Mouse (Mus musculus) kidney, postnatal 0 days (tissue): Measurements from ENCODE around the gene Cstf1. TPM values are rescaled to one million over a fixed set of nuclear protein-coding genes. Genes with fewer than 3 reads are reported as not detected.

ENCODE experiments used
- ATAC-seq: fragments of 200-750 bp; cut with Nextera tagmentation; replicated peaks from 2 replicates; pipeline ENCODE4 v1.8.0; 2017; ENCODE audit warnings: low read depth, moderate number of reproducible peaks, moderate TSS enrichment, moderate library complexity; ENCODE audit not compliant: low FRiP score
- DNase-seq: peaks from one replicate; pipeline ENCODE4 v3.0.0-alpha.2; 2016; ENCODE audit warnings: low spot score
- H3K27ac ChIP-seq: fragments of 300-500 bp; sonication (generic); 2 replicates; pipeline ENCODE4 v1.5.1; 2014; ENCODE audit warnings: mild to moderate bottlenecking
- H3K27me3 ChIP-seq: fragments of 300-500 bp; sonication (generic); 2 replicates; pipeline ENCODE4 v1.6.1; 2014; ENCODE audit warnings: low read length, mixed read lengths; ENCODE audit not compliant: insufficient read depth
- H3K36me3 ChIP-seq: fragments of 300-500 bp; sonication (generic); 2 replicates; pipeline ENCODE4 v1.6.1; 2014; ENCODE audit warnings: low read length, mixed read lengths; ENCODE audit not compliant: insufficient read depth
- H3K4me1 ChIP-seq: fragments of 300-500 bp; sonication (generic); replicated peaks from 2 replicates; pipeline ENCODE4 v1.6.1; 2014; ENCODE audit warnings: antibody characterized with exemption, low read length, mixed read lengths; ENCODE audit not compliant: insufficient read depth
- H3K4me2 ChIP-seq: fragments of 300-500 bp; sonication (generic); 2 replicates; pipeline ENCODE4 v1.6.1; 2014; ENCODE audit warnings: mild to moderate bottlenecking, low read length, moderate library complexity, mixed read lengths
- H3K4me3 ChIP-seq: fragments of 300-500 bp; sonication (generic); replicated peaks from 2 replicates; pipeline ENCODE4 v1.5.1; 2014; ENCODE audit warnings: low read depth, low read length
- H3K9ac ChIP-seq: fragments of 300-500 bp; sonication (generic); 2 replicates; pipeline ENCODE4 v1.6.1; 2014; ENCODE audit warnings: low read depth, low read length
- H3K9me3 ChIP-seq: fragments of 300-500 bp; sonication (generic); replicated peaks from 2 replicates; pipeline ENCODE4 v1.6.1; 2016; ENCODE audit warnings: low read length, inconsistent platforms, mixed read lengths
- CTCF ChIP-seq: IDR thresholded peaks from 2 replicates; pipeline ENCODE4 v1.5.1; 2016; ENCODE audit warnings: antibody characterized with exemption, low read depth, mild to moderate bottlenecking, moderate library complexity
- WGBS: fragments of 180-500 bp; shearing (Covaris S2); extraction: QIAGEN DNeasy Blood & Tissue Kit; methylation state at CpG from one replicate; pipeline ENCODE4 v1.1.7; 2014; 5-methylcytosine and 5-hydroxymethylcytosine counted together
- polyA plus RNA-seq: library from polyadenylated mRNA; unstranded; fragments of >200 nt; fragmentation: Nextera tagmentation; extraction: Ambion mirVana; gene quantifications from 2 replicates; pipeline ENCODE4 v1.2.1, GENCODE M21; 2015

Cstf1 gene
- polyA plus RNA-seq, 1 experiment from 2014 or later: 32.4 TPM

DNA sequence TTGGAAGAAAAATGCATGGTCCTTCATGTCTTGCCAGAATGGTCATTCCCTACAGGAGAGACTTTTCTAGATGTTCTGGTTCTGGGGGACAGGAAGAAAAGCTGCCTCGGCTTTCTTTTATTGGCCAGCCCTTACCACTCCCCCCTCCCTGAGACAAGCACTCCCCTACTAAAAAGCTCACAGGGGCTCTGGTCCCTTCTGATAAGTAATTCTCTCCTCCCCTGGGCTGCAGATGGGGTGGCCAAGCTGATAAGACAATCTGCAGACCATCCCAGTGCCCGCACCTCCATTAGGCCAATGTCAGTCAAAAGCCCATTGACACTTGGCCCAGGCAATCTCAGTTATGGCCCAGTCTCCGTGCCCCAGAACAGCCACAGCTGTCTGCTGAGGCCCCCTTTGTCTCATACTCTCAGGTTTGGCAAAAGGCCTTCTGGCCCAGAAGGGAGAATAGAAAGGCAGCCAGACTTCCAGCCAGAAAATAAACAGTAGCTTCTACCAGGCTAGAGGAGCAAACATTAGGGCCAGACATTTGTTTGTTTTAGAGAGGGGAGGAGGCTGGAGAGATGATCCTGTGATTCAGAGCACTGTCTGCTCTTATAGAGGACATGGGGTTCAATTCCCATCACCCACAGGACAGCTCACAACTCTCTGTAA, 22.1 kb upstream of the Cstf1 start:
- H3K4me3 ChIP-seq: no peak overlapping the region
- no peak for TF ChIP-seq CTCF
- ATAC-seq (no peak), DNase-seq (no peak)
- 47% methylated on average over 3 of the region's 3 CpGs for WGBS
- no peaks in the 10 kb centered on the region for H3K9me3 ChIP-seq
- no peak overlapping the region for H3K4me2 ChIP-seq
- H3K4me1 ChIP-seq: no peaks in the 10 kb centered on the region
- H3K36me3 ChIP-seq: no peaks in the 10 kb centered on the region
- H3K27ac ChIP-seq: no peak overlapping the region
- H3K27me3 ChIP-seq: no peaks in the 10 kb centered on the region
- H3K9ac ChIP-seq: no peak overlapping the region

DNA sequence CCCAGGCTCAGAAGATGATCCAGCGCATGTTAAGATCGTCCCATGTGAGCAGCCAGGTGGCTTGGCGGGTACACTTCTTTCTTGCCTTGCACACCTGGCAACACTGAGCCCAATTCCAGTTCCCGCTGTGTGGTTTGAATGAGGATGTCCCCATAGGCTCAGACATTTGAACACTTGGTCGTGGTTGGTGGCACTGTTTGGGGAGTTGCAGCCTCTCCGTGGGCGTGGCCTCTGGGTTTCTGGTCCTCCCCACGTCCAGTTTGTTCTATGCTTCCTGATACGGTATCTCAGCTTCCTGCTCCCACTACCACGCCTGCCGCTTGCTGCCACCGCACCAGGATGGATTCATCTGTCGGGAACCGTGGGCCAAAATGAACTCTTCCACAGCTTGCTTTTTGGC, 20.7 kb upstream of the Cstf1 start:
- Histone ChIP-seq H3K4me3 (no peak overlapping the region), H3K36me3 (no peaks in the 10 kb centered on the region), H3K4me1 (no peaks in the 10 kb centered on the region), H3K4me2 (no peak overlapping the region), H3K9me3 (no peaks in the 10 kb centered on the region), H3K27me3 (no peaks in the 10 kb centered on the region), H3K27ac (no peak overlapping the region), H3K9ac (no peak overlapping the region)
- DNase-seq (no peak), ATAC-seq (no peak)
- WGBS: 77% methylated on average over 14 of the region's 14 CpGs
- TF ChIP-seq CTCF: no peak

DNA sequence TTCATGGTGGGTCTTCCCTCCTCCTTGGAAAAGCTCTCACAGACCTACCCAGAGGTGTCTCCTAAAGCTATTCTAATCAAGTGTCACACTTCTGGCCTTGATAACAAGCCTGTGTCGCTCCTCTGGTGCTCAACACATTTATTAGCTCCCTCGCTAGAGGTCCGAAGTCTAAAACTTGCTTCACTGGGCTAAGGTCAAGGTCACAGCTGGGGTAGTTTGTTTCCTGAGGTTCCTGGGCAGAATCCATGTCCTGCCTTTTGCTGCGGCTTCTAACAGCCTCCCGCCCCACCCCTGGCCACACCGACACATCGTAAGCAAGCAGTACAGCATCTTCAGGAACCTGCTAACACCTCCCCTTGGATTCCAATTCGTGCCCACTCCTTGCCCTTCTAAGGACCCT, 19.7 kb upstream of the Cstf1 start:
- H3K4me3 ChIP-seq: no peak overlapping the region
- no peaks in the 10 kb centered on the region for H3K27me3 ChIP-seq
- H3K27ac ChIP-seq: no peak overlapping the region
- no peak for TF ChIP-seq CTCF
- H3K36me3 ChIP-seq: 0 out of 2 replicates have a peak, but pooled peaks cover 2% of the 10 kb centered on the region
- H3K9me3 ChIP-seq: no peaks in the 10 kb centered on the region
- 43% methylated on average over 8 of the region's 8 CpGs for WGBS
- H3K4me1 ChIP-seq: no peaks in the 10 kb centered on the region
- no peak for DNase-seq
- H3K4me2 ChIP-seq: no peak overlapping the region
- ATAC-seq: no peak
- no peak overlapping the region for H3K9ac ChIP-seq

DNA sequence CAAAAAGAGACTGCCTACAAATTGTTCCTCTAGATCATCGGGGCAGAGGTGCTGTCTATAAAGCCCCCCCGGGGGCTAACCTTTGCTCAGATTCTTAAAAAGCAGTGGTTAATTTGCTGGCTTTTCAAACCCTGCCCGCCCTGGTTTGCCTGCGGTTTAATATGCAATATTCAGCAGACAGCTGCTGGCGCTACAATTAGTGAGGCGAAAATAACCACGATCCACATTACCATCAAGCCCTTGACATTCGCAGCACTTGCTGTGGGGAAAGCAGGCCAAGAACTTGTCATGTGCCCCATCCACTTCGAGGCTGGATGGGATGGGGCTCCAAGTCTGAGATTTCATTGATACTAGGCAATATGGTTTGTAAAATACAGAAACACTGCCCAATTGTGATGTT, 17.3 kb upstream of the Cstf1 start:
- no peak overlapping the region for H3K4me2 ChIP-seq
- peaks cover 21% of the 10 kb centered on the region; the same call in 1 of the 2 replicates for H3K36me3 ChIP-seq
- ATAC-seq (no peak), DNase-seq (no peak)
- no peaks in the 10 kb centered on the region for H3K4me1 ChIP-seq
- H3K9me3 ChIP-seq: no peaks in the 10 kb centered on the region
- no peak for TF ChIP-seq CTCF
- no peak overlapping the region for H3K9ac ChIP-seq
- H3K27ac ChIP-seq: no peak overlapping the region
- no peaks in the 10 kb centered on the region for H3K27me3 ChIP-seq
- no peak overlapping the region for H3K4me3 ChIP-seq
- WGBS: 86% methylated on average over 9 of the region's 9 CpGs

DNA sequence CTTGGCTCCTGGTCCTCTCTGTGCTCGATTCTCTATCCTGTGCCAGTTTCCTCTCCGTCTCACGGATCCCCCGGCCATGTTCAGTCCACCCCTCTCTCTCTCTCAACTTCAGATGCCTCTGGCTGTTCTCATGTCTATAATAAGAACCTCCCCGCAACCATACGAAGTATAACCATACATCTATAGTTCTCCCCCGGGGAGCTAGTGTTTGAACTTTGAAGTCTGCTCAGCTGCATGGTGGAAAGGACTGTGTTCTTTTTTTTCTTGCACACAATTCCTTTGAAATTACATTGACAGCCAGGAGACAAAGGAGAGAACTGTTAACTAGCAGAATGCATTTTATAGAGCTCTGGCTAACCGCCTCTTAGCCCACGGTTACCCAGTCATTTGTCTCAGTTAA, 15.7 kb upstream of the Cstf1 start:
- no peak overlapping the region for H3K27ac ChIP-seq
- H3K4me3 ChIP-seq: no peak overlapping the region
- no peaks in the 10 kb centered on the region for H3K4me1 ChIP-seq
- H3K27me3 ChIP-seq: no peaks in the 10 kb centered on the region
- H3K36me3 ChIP-seq: peaks cover 31% of the 10 kb centered on the region; the same call in 1 of the 2 replicates
- ATAC-seq (no peak), DNase-seq (no peak)
- no peaks in the 10 kb centered on the region for H3K9me3 ChIP-seq
- H3K4me2 ChIP-seq: no peak overlapping the region
- 80% methylated on average over 9 of the region's 9 CpGs for WGBS
- H3K9ac ChIP-seq: no peak overlapping the region
- no peak for TF ChIP-seq CTCF

DNA sequence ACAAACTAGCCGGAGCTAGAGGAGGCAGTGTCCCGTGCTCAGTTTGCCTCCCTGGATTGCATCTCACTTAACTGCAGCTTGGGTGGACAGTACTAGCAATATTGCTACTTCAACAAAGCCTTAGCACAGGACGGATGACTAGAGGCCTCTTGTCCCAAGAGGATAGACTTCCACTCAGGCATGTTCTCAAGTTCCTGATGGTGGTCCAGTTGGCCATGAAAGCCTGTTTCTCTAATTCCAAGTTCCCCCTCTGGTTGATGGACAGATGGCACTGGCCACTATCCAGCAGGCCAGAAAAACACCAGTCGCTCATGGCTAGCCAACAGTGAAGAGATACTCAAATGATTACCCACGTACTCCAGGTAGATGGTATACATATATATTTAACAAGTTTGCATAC, 14.6 kb upstream of the Cstf1 start:
- Histone ChIP-seq H3K9me3 (no peaks in the 10 kb centered on the region), H3K27me3 (no peaks in the 10 kb centered on the region), H3K4me3 (no peak overlapping the region), H3K36me3 (peaks cover 36% of the 10 kb centered on the region; the same call in 1 of the 2 replicates), H3K9ac (no peak overlapping the region), H3K27ac (no peak overlapping the region), H3K4me2 (no peak overlapping the region), H3K4me1 (no peaks in the 10 kb centered on the region)
- no peak for TF ChIP-seq CTCF
- ATAC-seq (no peak), DNase-seq (no peak)
- WGBS: 70% methylated on average over 5 of the region's 5 CpGs

DNA sequence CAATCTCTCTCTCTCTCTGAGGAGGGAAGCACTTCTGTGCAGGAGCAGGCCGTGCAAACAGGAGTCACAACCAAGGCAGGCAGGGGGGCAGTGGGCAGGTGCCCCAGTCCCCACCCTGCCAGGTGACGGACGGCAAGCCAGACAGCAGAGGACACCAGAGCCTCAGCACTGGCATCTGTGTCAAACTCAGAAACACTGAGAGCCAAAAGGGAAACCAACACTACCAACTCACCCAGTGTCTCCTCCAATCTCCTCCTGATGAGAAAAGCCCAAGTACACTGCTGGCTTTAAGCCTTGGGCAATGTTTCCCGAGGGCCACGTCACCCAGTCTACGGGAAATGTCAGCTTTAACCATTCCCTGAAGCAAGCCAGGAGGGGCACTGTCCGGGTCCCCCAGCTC, 7.3 kb upstream of the Cstf1 start:
- H3K27ac ChIP-seq: no peak overlapping the region
- H3K4me3 ChIP-seq: no peak overlapping the region
- no peak for TF ChIP-seq CTCF
- H3K4me1 ChIP-seq: no peaks in the 10 kb centered on the region
- ATAC-seq (no peak), DNase-seq (no peak)
- no peaks in the 10 kb centered on the region for H3K27me3 ChIP-seq
- H3K4me2 ChIP-seq: no peak overlapping the region
- no peak overlapping the region for H3K9ac ChIP-seq
- H3K36me3 ChIP-seq: peaks cover 46% of the 10 kb centered on the region
- H3K9me3 ChIP-seq: no peaks in the 10 kb centered on the region
- WGBS: 88% methylated on average over 7 of the region's 7 CpGs
